Mouse (Mus musculus): ENCODE measurements around the gene Lima1.

- no peak for TF ChIP-seq CTCF (conservative IDR thresholded peaks at IDR 0.05; ENCODE audit: low read length)
- no peak for TF ChIP-seq POU5F1 (IDR thresholded peaks at IDR 0.05; ENCODE audit: borderline replicate concordance, low read length)
These were observed 40.6 kb downstream of the Lima1 start for GRCm38 (mm10) chr15:99834681-99835080.

Measured in E14TG2a.4 (cell line).